Mouse (Mus musculus): ENCODE measurements around the gene Gm21885.

GRCm38 (mm10) chr11:94274206-94274867, 7.3 kb upstream of the Gm21885 start:
- TF ChIP-seq CTCF (IDR thresholded peaks at IDR 0.05) (no peak), POLR2A (IDR thresholded peaks at IDR 0.05; ENCODE audit: insufficient read depth, low read depth, low read length) (no peak)
